Mouse (Mus musculus) B cell, adult 2 months (primary cell): ENCODE results near the gene Dpp6.

Source experiments
- DNase-seq, 2 experiments: peaks; one replicate each; pipeline ENCODE4 v3.0.0; 2022

Dpp6 gene

DNA sequence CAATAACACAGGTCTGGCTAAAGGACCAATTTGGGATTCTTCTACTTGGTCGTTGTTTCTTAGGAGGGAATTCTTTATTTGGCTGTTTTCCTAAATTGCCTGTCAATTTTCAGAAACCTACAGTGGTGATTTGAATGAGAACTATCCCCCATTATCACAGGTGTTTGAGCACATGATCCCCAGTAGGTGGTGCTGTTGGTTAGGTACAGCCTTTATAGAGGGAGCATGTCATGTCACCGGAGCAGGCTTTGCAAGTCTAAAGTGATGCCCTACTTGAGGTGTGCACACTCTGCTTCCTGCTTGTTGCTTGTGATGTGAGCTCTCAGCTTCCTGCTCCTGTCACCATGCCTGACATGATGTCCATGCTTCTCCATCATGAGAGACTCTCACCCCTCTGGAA is 870.3 kb downstream of the Dpp6 start:
- no peak for DNase-seq

DNA sequence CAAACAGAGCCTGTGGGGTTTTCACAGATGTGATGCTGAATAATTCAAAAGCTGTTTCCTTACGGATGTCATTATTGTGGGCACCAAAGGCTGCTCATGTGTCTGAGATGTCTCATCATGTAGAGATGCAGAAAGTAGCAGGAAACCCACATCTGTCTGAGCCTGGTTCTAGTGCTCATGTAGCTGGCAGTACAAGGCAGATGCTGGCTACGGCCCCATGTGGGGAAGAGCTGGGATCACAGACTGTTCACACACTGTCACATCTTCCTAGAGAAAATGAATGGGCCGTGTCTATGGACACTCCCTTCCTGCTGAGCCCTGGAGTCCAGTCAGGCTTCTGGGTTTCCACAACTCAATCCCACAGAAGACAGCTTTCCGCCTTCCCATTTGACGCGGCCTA is 885.5 kb downstream of the Dpp6 start:
- no peak for DNase-seq

DNA sequence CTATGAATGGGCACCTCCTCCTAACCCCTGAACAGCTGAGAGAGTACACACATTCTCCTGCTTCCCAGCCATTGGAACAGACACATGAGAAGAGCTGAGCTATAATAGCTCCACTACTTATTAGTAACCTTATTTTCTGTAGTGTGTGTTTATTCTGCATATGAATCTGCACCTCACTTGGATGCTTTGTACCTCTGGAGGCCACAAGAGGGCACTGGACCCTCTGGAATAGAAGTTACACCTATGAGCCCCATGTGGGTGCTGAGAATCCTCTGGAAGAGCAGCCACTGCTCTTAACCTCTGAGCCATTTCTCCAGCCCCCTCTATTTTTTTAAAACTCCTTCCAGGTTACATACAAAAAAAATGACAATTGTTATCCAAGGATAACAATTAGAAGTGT is 888.0 kb downstream of the Dpp6 start:
- no peak for DNase-seq

DNA sequence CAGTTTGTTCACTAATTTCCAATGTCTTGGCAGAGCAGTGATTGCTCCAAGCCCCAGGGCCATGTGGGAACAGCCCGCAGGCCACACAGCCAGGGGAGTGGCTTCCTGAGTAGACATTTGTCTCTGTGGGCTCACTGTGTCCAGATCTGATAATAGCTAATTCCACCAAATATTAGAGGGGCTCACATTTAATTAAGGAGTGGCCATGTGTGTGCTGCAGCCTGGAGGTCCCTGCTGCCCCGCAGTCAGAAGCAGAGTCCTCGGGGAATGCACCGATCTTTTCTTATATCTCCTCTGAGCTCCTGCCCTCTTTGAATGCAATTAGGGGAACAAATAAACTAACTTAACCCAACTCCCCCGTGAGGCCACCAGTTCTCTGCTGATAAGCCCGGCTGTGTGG is 889.5 kb downstream of the Dpp6 start:
- no peak for DNase-seq

DNA sequence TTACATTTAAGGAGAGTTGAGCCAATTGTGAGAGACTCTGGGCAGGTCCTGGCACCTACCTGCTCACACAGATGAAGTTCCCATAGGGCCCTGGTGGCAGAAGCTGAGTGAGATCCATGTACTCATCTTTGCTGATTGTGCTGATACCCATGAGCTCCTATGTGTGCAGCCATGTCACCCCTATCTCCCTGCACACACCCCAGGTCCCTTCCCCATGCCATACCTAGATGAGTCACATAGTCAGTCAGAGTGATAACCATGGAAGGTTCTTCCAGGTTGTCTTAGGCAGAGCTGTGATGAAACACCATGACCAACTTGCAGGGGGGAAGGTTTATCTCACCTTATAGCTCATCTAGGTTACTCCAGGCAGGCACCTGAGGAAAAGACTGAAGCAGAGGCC is 890.3 kb downstream of the Dpp6 start:
- DNase-seq: no peak

DNA sequence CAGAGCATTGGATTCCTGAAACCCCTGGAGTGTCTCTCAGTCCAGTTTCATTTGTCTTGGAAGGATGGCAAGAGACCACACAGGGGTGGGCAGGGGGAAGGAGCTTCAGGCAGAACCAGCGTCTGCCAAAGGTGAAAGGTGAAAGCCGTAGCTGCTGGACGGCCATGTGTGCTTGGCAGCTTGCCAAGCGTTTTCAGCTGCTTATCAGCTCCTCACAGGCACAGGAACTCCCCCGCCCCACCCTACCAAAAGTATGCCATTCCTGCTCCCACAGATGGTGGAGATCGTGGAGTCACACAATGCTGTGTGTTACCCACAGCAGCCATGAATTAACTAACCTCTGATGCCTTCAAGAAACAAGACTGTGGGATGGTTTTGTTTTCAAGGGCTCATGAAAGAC is 891.2 kb downstream of the Dpp6 start:
- no peak for DNase-seq

DNA sequence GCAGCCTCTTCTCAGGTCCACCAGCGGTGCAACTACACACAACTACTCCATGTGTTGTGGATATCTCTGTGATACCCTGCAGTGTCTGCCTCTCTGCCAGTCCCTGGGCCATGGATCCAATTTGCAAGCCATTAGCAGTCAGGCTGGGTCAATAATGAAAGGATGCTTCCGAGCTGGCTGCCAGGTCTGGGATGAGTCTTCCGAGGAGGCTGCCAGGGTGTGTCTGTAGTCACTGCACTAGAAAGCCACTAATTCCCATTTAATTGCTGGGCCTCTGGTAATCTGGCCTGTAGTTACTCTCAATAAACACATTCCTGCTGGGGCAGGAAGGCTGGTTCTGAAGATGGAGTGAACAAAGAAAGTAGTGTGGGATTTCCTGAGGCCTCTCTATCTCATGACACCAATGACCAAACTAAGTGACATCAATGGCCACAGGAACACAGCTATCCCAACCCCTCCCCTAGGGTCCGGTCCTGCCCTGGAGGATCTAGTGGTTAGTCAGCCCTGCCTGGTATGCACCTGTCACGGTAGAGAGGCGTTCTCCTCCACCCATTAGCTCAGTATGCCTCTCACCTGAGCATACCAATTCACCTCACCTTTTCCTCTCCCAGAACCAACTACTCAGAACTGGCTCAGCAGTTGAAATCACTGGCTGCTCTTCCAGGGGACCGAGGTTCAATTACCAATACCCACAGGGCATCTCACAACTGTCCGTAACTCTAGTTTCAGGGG is 894.6 kb downstream of the Dpp6 start:
- no peak for DNase-seq

DNA sequence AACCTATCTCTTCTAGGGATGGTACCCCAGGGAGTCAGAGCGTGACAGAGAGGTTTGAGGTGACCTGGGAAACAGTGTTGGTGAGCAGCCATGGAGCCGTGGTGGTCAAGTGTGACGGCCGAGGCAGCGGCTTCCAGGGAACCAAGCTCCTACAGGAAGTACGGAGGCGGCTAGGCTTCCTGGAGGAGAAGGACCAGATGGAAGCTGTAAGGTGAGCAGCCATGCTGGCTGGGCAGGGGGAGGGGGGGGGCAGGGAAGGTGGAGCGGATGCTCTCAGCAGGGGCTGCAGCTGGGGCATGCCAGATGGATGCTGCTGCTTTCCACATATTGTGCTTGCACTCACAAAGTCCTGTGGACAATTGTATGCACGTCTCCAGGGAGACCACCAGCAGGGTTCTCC is 897.4 kb downstream of the Dpp6 start:
- DNase-seq: no peak

DNA sequence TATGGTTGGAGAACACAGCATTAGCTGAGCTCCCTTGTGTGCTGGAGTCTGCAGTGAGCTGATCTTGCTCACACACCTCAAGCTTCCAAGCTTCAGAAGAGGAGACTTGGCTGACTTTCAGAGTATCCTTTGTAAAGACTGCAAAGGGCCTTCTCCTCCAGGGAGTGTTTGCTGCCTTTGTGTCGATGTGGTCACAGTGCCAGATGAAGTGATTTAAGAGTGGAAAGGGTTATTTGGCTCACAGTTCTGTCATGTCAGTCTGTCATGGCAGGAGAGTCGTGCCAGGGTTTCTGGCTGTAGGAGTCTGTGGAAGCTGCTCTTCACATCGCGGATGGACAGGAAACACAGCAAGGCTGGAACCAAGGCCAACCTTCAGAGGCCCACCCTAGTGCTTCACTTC is 899.0 kb downstream of the Dpp6 start:
- no peak for DNase-seq

DNA sequence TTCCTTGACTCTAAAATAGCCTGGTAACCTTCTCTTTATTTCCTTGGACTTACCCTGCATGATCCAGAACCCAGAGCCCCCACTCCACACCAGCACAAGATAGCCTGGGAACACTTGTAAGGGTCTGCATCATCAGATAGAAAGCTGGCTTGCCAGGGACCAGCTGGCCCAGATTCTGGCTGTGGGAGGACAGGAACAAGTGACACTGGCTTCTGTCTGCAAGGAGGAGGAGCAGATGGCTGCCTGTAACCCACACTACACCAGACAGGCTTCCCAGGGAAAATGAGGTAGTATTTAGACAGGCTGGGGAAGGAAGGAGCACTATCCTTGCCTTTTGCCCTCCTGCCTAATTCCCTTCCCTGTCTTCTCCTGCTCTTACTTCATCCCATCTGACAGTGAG is 900.3 kb downstream of the Dpp6 start:
- DNase-seq: no peak

DNA sequence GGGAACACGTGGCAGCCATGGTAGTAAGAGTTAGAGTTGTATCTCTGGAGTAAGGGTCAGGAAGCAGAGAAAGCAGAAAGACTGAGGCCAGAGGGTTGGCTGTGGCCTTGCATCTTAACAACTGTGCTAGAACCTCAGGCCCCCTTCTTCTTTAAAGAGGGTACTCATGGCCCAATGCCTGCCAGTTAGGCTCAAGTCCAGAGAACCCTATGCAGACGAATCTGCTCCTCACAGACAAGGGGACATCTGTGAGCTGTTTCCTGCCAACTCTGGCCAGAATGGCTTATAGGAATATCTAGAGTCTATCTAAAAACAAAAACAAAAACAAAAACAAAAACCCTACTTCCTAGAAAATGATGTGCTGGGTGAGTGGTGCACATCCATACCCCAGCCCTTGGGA is 902.3 kb downstream of the Dpp6 start:
- DNase-seq: no peak

DNA sequence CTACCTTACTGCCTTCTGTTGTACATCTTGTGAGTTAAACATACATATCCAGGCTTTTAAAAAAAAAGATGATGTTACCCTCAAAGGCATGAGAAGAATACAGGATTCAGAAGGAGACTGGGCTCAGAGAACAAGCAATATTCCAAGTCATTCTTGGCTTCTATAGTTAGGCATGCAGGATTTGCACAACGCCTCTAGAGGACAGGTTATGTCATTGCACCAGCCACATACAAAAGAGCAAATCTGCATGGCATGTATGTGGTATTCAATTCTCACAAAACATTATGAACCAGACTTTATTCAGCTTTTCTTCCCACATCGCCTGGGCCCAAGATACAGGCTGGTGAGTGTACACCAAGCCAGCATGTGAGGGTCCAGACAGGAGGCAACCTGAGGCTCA is 907.5 kb downstream of the Dpp6 start:
- DNase-seq: no peak

DNA sequence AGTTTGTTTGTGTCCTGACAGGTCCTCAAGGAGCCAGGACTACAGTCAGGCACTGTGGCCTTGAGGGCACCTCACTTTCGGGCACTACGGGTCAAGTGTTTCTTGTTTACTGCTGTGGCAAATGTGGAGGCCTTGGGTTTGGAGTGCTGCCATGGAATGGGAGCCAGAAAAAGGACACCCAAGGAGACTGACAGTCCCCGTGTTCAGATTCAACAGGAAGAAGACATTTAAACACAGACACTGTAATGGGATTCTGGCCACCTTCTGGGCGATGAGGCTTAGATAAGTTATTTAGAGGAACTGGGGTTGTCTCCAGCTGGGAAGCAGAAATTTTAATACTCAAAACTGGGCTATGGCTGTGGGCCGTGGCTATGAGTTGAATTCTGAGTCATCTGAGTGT is 913.7 kb downstream of the Dpp6 start:
- no peak for DNase-seq

DNA sequence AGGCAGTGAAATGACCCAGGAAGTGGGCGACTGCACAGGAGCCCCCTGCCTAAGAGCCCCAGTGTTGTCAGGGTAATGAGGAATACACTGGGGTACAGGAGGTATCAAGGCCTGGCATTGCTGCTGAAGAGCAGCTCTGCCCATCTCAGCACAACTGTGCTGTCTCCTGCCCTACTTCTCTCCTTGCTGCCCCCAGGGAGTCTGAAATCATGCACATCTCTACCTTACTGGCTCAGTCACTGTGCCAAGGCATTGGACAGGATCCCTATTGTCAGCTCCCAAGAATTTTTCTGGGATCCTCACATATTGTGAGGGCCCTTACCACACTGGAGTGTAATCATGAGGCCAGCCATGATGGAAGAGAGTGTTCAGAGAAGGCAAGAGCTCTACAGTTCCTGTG is 914.4 kb downstream of the Dpp6 start:
- DNase-seq: no peak

DNA sequence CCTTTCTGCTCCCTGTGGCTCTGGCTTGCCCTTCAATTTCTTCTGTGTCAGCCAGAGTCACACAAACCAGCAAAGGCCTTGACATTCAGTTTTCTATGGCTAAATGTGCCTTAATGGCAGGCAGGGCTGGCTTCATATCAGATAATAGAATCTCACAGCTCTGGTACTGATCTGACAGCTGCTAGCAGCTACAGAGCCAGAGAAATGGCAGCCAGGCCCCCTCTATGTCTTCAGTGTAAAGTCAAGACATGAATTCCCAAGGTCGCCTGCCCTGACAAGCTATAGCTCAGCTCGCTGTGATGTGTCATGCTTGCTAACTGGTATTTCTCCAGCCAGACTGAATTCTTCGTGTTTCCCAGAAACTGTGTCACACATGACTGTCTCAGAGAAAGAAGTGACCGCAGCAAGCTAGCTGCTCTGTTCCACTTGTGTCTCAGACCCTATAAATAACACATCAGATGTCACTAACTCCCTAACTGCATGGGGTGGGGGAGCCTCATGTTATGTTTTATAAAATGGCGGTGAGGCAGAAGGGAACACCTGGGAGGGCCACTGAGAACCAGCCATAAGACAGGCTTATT is 915.4 kb downstream of the Dpp6 start:
- DNase-seq: no peak

DNA sequence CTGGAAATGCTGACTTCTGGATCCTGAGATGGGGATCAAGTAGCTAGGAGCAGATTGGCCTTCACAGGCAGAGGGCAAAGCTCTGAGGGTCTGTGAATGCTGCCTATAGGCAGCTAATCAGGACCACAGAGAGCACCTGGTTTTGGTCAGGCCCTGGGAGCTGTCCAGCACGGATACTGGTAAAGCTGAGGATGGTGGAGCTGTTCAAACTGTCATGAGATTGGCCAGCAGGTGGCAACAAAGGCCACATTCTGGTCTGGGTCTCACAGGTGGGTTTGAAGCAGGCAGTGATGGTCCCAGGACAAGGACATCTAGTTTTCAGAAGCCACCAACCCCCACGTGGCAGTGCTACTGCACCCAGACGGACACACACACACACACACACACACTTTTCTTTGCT is 920.2 kb downstream of the Dpp6 start:
- peak; percentile 7 to 11 for DNase-seq

DNA sequence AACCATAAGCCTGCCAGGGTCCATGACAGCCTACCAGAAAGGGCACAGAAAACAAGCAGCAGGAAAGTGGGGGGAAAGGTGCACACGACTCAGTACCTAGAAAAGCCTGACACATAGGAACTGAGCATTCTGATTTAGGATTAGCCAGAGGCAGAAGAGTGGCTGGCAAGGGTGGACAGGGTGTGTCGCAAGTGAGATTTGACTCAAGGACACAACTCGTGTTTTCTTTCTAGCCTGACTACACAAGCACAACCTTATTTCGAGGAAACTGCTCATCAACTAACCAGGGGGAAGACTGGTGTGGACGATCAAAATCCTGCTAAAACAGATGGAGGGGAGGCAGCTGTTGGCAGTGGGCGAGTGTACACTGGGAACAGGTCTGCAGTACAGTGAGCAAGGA is 922.2 kb downstream of the Dpp6 start:
- DNase-seq: no peak

DNA sequence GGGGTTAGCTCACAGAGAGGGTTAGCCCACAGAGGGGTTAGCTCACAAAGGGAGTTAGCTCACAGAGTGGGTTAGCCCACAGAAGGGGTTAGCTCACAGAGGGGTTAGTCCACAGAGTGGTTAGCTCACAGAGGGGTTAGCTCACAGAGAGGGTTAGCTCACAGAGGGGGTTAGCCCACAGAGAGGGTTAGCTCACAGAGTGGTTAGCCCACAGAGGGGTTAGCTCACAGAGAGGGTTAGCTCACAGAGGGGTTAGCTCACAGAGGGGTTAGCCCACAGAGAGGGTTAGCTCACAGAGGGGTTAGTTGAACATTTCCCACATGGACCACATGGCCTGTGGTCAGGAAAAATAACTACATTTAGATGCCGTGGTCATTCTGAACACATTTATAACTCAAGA is 927.9 kb downstream of the Dpp6 start:
- no peak for DNase-seq

DNA sequence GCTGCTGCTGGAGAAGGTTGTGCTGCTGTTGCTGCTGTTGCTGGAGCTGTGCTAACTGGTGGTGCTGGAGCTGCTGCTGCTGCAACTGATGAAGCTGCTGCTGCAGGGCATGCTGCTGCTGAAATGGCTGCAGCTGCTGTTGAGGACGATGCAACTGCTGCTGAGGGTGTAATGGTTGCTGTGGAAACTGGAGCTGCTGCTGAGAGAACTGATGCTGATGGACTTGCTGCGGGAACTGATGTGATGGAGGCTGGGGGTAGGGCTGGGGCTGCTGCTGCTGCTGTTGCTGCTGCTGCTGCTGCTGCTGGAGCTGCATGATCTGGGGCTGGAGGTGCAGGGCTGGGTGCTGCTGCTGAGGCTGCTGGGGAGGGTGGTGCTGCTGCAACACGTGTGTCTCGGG is 948.8 kb downstream of the Dpp6 start:
- no peak for DNase-seq

DNA sequence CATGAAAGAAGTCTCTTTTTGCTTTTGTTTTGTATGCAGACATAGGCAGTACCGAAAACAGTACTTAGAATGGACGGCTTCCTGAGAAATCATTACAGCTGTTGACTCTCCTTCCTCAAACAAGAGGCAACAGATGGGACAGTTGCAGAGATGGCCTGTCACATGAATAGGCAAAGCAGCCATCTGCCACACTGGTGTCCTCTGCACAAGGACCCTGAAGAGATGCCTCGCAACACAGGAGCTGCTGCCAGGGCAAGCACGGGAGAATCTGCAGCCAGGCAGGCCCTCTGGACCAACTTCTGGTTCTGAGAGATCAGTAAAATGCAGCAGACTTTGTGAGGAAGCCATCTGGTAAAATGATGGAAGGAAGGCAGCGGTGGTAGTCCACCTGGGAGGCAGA is 950.9 kb downstream of the Dpp6 start:
- DNase-seq: no peak
